In the genomic region with DNA sequence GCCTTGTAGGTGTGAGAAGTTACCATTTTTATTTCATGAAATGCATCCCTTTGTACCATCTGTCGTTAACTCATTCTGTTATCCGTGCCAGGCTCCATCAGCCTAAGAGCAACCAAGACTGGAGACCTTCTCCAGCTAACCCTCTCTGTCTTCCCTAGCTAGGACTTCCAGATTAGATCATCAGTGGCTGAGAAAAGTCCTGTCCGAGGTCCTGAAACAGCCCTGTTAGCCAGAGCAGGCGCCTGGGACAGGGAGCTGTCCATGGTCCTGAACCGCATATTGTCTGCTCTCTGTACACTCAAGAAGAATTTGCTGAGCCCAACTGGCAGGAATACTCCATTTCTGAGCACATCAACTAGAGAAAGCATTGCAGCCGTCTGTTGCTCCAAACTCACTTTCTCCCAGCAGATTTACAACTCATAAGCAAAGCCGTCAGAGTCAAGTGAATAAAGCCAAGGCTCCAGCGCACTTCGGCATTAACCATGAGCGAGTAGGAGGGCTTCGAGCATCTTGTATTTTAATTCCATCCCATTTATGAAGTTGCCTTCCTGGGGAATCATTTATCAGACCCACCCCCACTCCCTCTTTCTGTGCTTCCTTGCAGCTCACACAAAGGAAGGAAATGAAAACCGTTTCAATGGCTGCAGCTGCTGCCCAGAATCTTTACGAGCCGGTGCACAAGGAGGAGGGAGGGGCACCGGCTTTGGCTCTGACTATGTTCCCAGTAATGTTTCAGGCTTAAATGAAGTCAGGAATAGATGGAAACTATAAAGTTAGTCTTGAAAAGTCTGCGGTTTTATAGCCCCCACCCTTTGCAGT, we compare ENCODE assay signal across 8 mouse cellular contexts.
DNase-seq lines count a peak whose midpoint lies in the region; ATAC-seq and TF ChIP-seq lines count a peak whose summit lies in the region.

No protein-coding gene starts in this region.

- H3K4me3 ChIP-seq in gastrocnemius, adult 2 months: no peak overlapping the region
- no peak overlapping the region for H3K4me3 ChIP-seq in hindbrain, postnatal 0 days (ENCODE audit: low read length)

- CTCF ChIA-PET in Patski (lab: Charles Lee): no interaction called here

- 33% methylated on average over 16 of the region's 16 CpGs for WGBS in hindbrain, postnatal 0 days

- no peaks in the 10 kb centered on the region for H3K27me3 ChIP-seq in Patski
- H3K27me3 ChIP-seq in hindbrain, postnatal 0 days (ENCODE audit: insufficient read depth, low read length): no peaks in the 10 kb centered on the region

- ATAC-seq in Patski: peak; percentile 79
- peak; percentile 67 for ATAC-seq in hindbrain, postnatal 0 days
- peak; percentile 86 for ATAC-seq in megakaryocyte-erythroid progenitor cell, adult 5-6 weeks (replicated peaks; ENCODE audit: low FRiP score, low TSS enrichment, poor library complexity, severe bottlenecking)
- ATAC-seq in megakaryocyte, adult 5-6 weeks (ENCODE audit: poor library complexity, severe bottlenecking): no peak

- POLR2A ChIA-PET in Patski (lab: Charles Lee): interaction anchor here (0.7 kb wide), 1 partner anchor 471 kb away, joined by 3 read pairs; no protein-coding TSS in a partner anchor

- intact Hi-C loops in gastrocnemius, adult 2 months (cut with DNase I): no loop called here

- no peak for TF ChIP-seq CTCF in Patski (IDR thresholded peaks at IDR 0.05)
- TF ChIP-seq CTCF in gastrocnemius, adult 2 months (IDR thresholded peaks at IDR 0.05): no peak
- TF ChIP-seq CTCF in hindbrain, postnatal 0 days (IDR thresholded peaks at IDR 0.05; ENCODE audit: low read depth): no peak

- H3K9ac ChIP-seq in hindbrain, postnatal 0 days (replicated peaks; ENCODE audit: low read length): no peak overlapping the region

- in situ Hi-C loops in Patski (cut with MboI; ENCODE audit: low pct_unique_long_range_greater_than_20kb): no loop called here

- H3K4me2 ChIP-seq in hindbrain, postnatal 0 days (ENCODE audit: low read depth, low read length): no peak overlapping the region

- H3K27ac ChIP-seq in gastrocnemius, adult 2 months: no peak overlapping the region
- no peak overlapping the region for H3K27ac ChIP-seq in hindbrain, postnatal 0 days

- peak; percentile 76 for DNase-seq in Patski (ENCODE audit: low read depth, low spot score)
- DNase-seq in cerebellum, postnatal 14 days: peak; percentile 53 to 59
- peak; percentile 73 for DNase-seq in gastrocnemius, adult 2 months
- peak; percentile 86 for DNase-seq in hindbrain, postnatal 0 days (ENCODE audit: low spot score)
- DNase-seq in left cerebral cortex, adult 11 months (ENCODE audit: low spot score): peak; percentile 36
- peak; percentile 29 to 38 for DNase-seq in right cerebral cortex, postnatal 36 days (ENCODE audit: low spot score in 2 of 2)

- no peaks in the 10 kb centered on the region for H3K4me1 ChIP-seq in hindbrain, postnatal 0 days (ENCODE audit: insufficient read depth, low read length)

- no peaks in the 10 kb centered on the region for H3K36me3 ChIP-seq in hindbrain, postnatal 0 days (ENCODE audit: insufficient read depth, low read length)

- H3K9me3 ChIP-seq in hindbrain, postnatal 0 days (ENCODE audit: low read length): no peaks in the 10 kb centered on the region

Comparison
In these comparisons a context has a peak if more than half of its experiments do, and no peak if none do; other contexts are left out.
1. DNase-seq: peak in every context shown above with its lines; median percentile 86 in hindbrain, postnatal 0 days; 76 in Patski; 73 in gastrocnemius, adult 2 months; 56 in cerebellum, postnatal 14 days; 36 in left cerebral cortex, adult 11 months; 34 in right cerebral cortex, postnatal 36 days.